11 mouse cellular contexts compared by ENCODE assay signal in the genomic region with DNA sequence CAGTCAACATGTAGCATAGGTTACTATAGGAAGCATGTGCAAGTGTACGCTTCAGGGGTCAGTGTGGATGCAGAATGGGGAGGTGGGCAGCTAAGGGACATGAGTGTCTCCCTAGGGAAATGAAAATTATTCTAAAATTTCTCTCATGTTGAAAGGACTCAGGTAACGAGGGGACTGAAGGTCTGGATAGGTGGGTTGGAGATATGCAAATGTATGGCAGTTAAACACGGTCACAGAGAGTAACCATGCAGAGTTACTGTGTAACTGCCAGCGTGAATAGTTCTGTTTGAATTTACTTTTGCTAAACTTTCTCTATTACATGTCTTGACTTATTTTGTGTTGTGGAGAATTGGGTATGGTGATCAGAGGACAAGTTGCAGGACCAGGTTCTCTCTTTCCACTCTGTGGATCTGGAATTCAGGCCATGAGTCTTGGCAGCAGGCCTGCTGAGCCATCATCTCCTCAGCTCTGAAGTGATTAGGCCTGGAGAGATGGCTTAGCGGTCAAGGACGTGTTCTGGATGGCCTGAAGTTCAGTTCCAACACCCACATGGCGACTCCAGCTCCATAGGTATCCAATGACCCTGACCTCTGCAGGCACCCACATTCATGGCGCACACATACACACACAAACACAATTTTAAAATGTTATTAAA. TPM values are rescaled to one million over a fixed set of nuclear protein-coding genes. Genes with fewer than 3 reads are reported as not detected.
DNase-seq lines count a peak whose midpoint lies in the region; ATAC-seq lines count a peak whose summit lies in the region.
"Had no signal": no experiment of that assay in that cellular context is flagged by ENCODE, and none has a peak within 500 bp of the region (broad histone marks: within the 10 kb centered on the region; RNA-seq: fewer than 3 reads in every experiment).

No protein-coding gene starts in this region.

- peaks cover 15% of the 10 kb centered on the region for H3K4me1 ChIP-seq in heart, embryonic 16.5 days (ENCODE audit: control insufficient read depth, insufficient read depth, low read length)
- no peaks in the 10 kb centered on the region for H3K4me1 ChIP-seq in midbrain, embryonic 10.5 days

- peak; percentile 86 to 91 for DNase-seq in adrenal gland, adult (ENCODE audit: inconsistent age in 2 of 2, low spot score in 1 of 2)
- no peak for DNase-seq in adrenal gland, postnatal 4 days (ENCODE audit: low spot score in 2 of 2)
- DNase-seq in spleen, postnatal 36 days (ENCODE audit: low spot score in 2 of 2): peak; percentile 36 to 39
- DNase-seq in spleen, postnatal 10 days (ENCODE audit: low spot score in 2 of 2): no peak
- DNase-seq in splenic B cell, adult 2 months (ENCODE audit: low read depth, low spot score): peak; percentile 56
- no peak for DNase-seq in retina, embryonic 14.5 days (ENCODE audit: low spot score)
- no peak for DNase-seq in midbrain, embryonic 10.5 days (ENCODE audit: low spot score)
- DNase-seq: embryo, embryonic 11 days; lung, embryonic 14.5 days had no signal

- no peaks in the 10 kb centered on the region for H3K9me3 ChIP-seq in heart, embryonic 16.5 days (replicated peaks; ENCODE audit: control insufficient read depth, low read length)
- no peaks in the 10 kb centered on the region for H3K9me3 ChIP-seq in midbrain, embryonic 10.5 days (replicated peaks)

- no peak overlapping the region for H3K4me2 ChIP-seq in heart, embryonic 16.5 days (ENCODE audit: low read depth, low read length)
- H3K4me2 ChIP-seq: lung, embryonic 14.5 days had no signal

- peak; percentile 31; the same call in 1 of the 2 replicates for ATAC-seq in heart, embryonic 16.5 days (replicated peaks; ENCODE audit: extremely low read depth, insufficient read depth, low FRiP score)

- no peak overlapping the region for H3K4me3 ChIP-seq in heart, embryonic 16.5 days (ENCODE audit: low read length)
- H3K4me3 ChIP-seq in midbrain, embryonic 10.5 days: no peak overlapping the region
- H3K4me3 ChIP-seq: myocyte had no signal

- H3K27ac ChIP-seq in heart, embryonic 16.5 days (ENCODE audit: low read length): peak overlapping the region; percentile 80
- no peak overlapping the region for H3K27ac ChIP-seq in midbrain, embryonic 10.5 days (replicated peaks)

- WGBS in heart, embryonic 16.5 days: 70% methylated on average over 8 of the region's 8 CpGs
- 94% methylated on average over 8 of the region's 8 CpGs for WGBS in midbrain, embryonic 10.5 days

- no peaks in the 10 kb centered on the region for H3K27me3 ChIP-seq in heart, embryonic 16.5 days (ENCODE audit: control insufficient read depth, insufficient read depth, low read length)
- no peaks in the 10 kb centered on the region for H3K27me3 ChIP-seq in splenic B cell, adult 2 months (ENCODE audit: control insufficient read depth, insufficient read depth, low read length, poor library complexity, severe bottlenecking)
- H3K27me3 ChIP-seq in midbrain, embryonic 10.5 days (ENCODE audit: low read depth, poor library complexity, severe bottlenecking): no peaks in the 10 kb centered on the region

- H3K9ac ChIP-seq in heart, embryonic 16.5 days (ENCODE audit: low read length): no peak overlapping the region
- H3K9ac ChIP-seq: lung, embryonic 14.5 days had no signal

- H3K36me3 ChIP-seq in heart, embryonic 16.5 days (ENCODE audit: control insufficient read depth, insufficient read depth): no peaks in the 10 kb centered on the region
- peaks cover under 1% of the 10 kb centered on the region; the same call in 1 of the 2 replicates for H3K36me3 ChIP-seq in splenic B cell, adult 2 months (ENCODE audit: control insufficient read depth, insufficient read depth, low read length, poor library complexity, severe bottlenecking)
- H3K36me3 ChIP-seq in midbrain, embryonic 10.5 days: peaks cover 46% of the 10 kb centered on the region

RNA-seq across cellular contexts. Expression of a gene that starts 33.1 kb away (rescaled TPM):
- 10 to 100 TPM; 14.4 to 14.6 TPM for total RNA-seq in adrenal gland, postnatal 4 days (2021)
- 4.7 and 4.8 TPM in 2 replicates for polyA plus RNA-seq in heart, embryonic 16.5 days (2015; fragmentation: Nextera tagmentation; extraction: Ambion mirVana)
- polyA plus RNA-seq in midbrain, embryonic 10.5 days (2016; fragmentation: Nextera tagmentation; extraction: Ambion mirVana): 6.9 and 8.2 TPM in 2 replicates

RNA-seq across cellular contexts. Expression of a gene that starts 47.0 kb away (rescaled TPM):
- total RNA-seq in adrenal gland, postnatal 4 days (2021): under 1 TPM; 0.22 to 0.23 TPM
- 0.05 TPM in 1 of 2 replicates, not detected in the other for polyA plus RNA-seq in heart, embryonic 16.5 days (2015; fragmentation: Nextera tagmentation; extraction: Ambion mirVana)
- not detected in 2 replicates for polyA plus RNA-seq in midbrain, embryonic 10.5 days (2016; fragmentation: Nextera tagmentation; extraction: Ambion mirVana)
- polyA plus RNA-seq: lung, embryonic 14.5 days; myocyte had no signal

RNA-seq across cellular contexts. Expression of a gene that starts 47.3 kb away (rescaled TPM):
- total RNA-seq in adrenal gland, postnatal 4 days (2021): 10 to 100 TPM; 71.9 to 77.5 TPM
- 61.8 and 66.7 TPM in 2 replicates for polyA plus RNA-seq in heart, embryonic 16.5 days (2015; fragmentation: Nextera tagmentation; extraction: Ambion mirVana)
- 12.5 and 13.6 TPM in 2 replicates for polyA plus RNA-seq in midbrain, embryonic 10.5 days (2016; fragmentation: Nextera tagmentation; extraction: Ambion mirVana)

Comparison
In these comparisons a context has a peak if more than half of its experiments do, and no peak if none do; other contexts are left out.
1. DNase-seq: peak in adrenal gland, adult (2 of 2), spleen, postnatal 36 days (2 of 2) and splenic B cell, adult 2 months (single experiment); none in adrenal gland, postnatal 4 days (0 of 2), spleen, postnatal 10 days (0 of 2), retina, embryonic 14.5 days (single experiment) and midbrain, embryonic 10.5 days (single experiment).